Mouse (Mus musculus) spleen, adult 2 months (tissue): ENCODE data around the gene Pmm1. TPM values are rescaled to one million over a fixed set of nuclear protein-coding genes. Genes with fewer than 3 reads are reported as not detected.

Experiments
- DNase-seq, 2 experiments: peaks; one replicate each; pipeline versions ENCODE4 v3.0.0 to v3.0.0-alpha.2; 2012 to 2021; ENCODE audit warnings: low spot score in 2 of 2, low read depth in 1 of 2
- H3K27ac ChIP-seq: fragments of 200-500 bp; 2 replicates; pipeline ENCODE4 v1.5.1; 2012; ENCODE audit warnings: low read length, inconsistent platforms; ENCODE audit not compliant: insufficient read depth
- H3K27me3 ChIP-seq: fragments of 200-500 bp; 2 replicates; pipeline ENCODE4 v1.6.1; 2012; ENCODE audit warnings: mild to moderate bottlenecking, moderate library complexity, low read length, inconsistent platforms; ENCODE audit not compliant: control insufficient read depth, insufficient read depth
- H3K36me3 ChIP-seq: fragments of 200-500 bp; 2 replicates; pipeline ENCODE4 v1.6.1; 2012; ENCODE audit warnings: mild to moderate bottlenecking, low read length, inconsistent platforms; ENCODE audit not compliant: control insufficient read depth, insufficient read depth
- H3K4me1 ChIP-seq: fragments of 200-500 bp; 2 replicates; pipeline ENCODE4 v1.6.1; 2011; ENCODE audit warnings: inconsistent platforms; ENCODE audit not compliant: control insufficient read depth, insufficient read depth, insufficient read length
- H3K4me3 ChIP-seq: fragments of 200-500 bp; 2 replicates; pipeline ENCODE4 v1.5.1; 2011; ENCODE audit warnings: mild to moderate bottlenecking, inconsistent platforms; ENCODE audit not compliant: insufficient read depth, insufficient read length; ENCODE audit errors: extremely low read depth
- CTCF ChIP-seq: fragments of 200-500 bp; IDR thresholded peaks from 2 replicates; pipeline ENCODE4 v1.5.1; 2011; ENCODE audit warnings: mild to moderate bottlenecking, inconsistent platforms; ENCODE audit not compliant: insufficient read depth, insufficient read length, insufficient replicate concordance; ENCODE audit errors: extremely low read depth
- POLR2A ChIP-seq: fragments of 200-500 bp; IDR thresholded peaks from 2 replicates; pipeline ENCODE4 v1.6.1; 2011; ENCODE audit warnings: low read depth, low read length, inconsistent platforms
- WGBS: fragments of 180-500 bp; shearing (Covaris S2); methylation state at CpG from one replicate; pipeline ENCODE4 v1.1.7; 2018; 5-methylcytosine and 5-hydroxymethylcytosine counted together
- polyA plus RNA-seq: library from polyadenylated mRNA; depleted of rRNA; stranded (reverse); fragments of >200 nt; gene quantifications from 2 replicates; pipeline ENCODE4 v1.2.3, GENCODE M21; 2012; rRNA removed

The Pmm1 gene
- 18.2 and 28.1 TPM in 2 replicates for polyA plus RNA-seq

DNA sequence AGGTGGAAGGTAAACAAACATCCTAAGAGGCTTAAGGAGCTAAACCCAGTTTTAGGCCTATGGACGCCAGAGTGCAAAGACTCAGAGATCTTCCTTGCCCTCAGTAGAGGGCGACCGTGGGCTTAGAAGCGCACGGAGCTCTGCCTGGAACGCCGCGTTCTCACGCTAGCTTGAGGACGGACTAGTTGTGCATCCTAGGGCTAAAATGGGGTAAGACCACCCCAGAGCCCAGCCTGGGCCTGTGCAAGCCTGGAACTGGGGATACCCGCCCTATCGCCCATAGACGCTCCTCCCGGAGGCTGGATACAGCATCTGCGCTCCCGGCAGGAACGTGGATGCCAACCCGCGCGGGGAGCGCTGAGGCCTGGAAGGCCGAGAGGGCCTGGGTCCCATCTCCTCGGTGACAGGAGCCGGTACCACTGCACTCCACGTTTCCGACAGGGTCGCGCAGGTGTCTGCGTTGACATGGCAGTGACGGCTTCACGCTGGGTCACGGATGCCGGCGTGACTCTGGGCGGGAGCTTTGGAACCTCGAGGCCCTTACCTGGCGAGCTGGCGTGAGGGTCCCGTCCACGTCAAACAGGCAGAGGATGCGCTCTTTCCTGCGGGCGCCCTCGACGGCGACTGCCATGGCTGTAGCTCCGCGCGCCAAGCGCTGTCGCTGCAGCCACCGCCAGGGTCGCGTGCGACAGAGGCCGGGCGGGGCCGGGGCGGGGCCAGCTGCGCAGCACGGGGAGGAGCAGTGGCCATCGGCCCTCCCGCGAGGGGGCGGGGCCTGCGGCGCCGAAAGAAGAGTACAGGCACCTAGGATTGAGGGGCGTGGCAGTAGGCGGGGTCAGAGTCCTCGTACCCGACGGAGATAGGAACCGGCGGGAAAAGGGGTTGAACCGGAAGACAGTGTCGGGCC lies at the start of gene Pmm1:
Gene Pmm1 (minus strand): TSS at position 760 of the 907 bp plus-strand sequence.
- Histone ChIP-seq H3K27ac (peak within 1 kb of the TSS; percentile 35; the same call in 1 of the 2 replicates), H3K4me3 (peak within 1 kb of the TSS; percentile 66), H3K4me1 (no peaks in the 10 kb centered on the region), H3K36me3 (peaks cover 1% of the 10 kb centered on the region; the same call in 1 of the 2 replicates), H3K27me3 (no peaks in the 10 kb centered on the region)
- under 1% methylated on average over 77 of the region's 77 CpGs for WGBS
- TF ChIP-seq POLR2A: no peak
- peak; percentile 56; the same call in 1 of the 2 replicates for TF ChIP-seq CTCF
- peak; percentile 95 to 100 for DNase-seq

DNA sequence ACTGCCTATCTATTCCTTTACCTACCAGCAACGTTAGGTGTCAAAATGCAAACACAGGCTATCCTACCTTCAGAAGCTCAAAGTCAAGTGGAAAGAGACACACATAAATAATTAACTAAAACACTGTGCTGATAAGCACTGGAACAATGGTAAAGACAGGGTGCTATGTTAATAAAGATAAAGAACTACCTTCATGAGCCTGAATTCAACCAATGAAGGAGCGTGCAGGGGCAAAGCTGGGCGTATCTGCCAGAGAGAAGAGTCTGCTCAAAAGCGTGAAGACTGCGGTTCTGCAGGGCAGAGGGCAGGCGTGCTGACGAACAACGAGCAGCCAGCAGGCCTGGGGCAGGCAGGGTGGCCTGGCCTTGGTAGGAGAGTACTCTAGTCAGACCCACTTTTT lies 43.5 kb upstream of the Pmm1 start:
- H3K4me3 ChIP-seq: no peak overlapping the region
- no peak for DNase-seq
- H3K36me3 ChIP-seq: peaks cover 2% of the 10 kb centered on the region; the same call in 1 of the 2 replicates
- TF ChIP-seq POLR2A: no peak
- no peak for TF ChIP-seq CTCF
- no peak overlapping the region for H3K27ac ChIP-seq
- H3K27me3 ChIP-seq: no peaks in the 10 kb centered on the region
- no peaks in the 10 kb centered on the region for H3K4me1 ChIP-seq
- WGBS: 83% methylated on average over 8 of the region's 8 CpGs

DNA sequence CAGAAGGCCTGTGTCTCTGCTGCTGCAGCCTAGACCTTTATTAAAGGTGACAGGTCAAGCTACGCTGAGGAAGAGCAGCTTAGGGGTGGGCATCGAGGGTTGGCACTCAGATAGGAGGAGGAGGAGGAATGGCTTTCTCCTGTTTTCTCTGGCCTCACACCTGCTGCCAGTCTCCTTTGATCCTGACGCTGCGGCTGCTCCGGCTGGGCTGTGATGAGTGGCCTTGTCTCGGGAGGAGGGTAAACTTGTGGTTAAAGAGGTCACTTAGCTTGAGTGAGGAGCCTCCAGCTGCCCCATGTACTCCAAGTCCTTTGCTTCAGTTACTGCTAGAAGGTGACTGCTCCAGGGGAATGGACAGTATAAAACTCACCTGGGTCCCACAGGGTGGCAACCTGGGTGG lies 33.3 kb upstream of the Pmm1 start:
- H3K4me3 ChIP-seq: no peak overlapping the region
- WGBS: 88% methylated on average over 6 of the region's 6 CpGs

DNA sequence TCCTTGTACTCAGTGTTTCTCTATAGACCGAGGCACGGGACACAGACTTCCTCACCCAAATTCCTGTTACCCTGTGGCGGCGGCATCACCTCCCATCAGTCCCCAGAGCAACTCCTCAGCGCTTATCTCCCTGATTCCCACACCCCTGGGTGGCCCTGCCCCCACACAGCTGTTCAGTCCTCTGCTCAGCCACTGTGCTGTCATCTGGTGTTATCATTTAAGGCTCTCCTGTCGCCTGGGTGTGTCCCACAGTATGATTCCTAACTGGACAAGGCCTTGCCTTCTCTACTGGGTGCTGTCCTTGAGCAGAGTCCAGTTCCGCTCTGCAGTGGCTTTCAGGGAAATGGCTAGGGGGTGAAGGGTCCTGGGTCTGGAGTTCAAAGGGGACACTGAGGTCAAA lies 29.8 kb upstream of the Pmm1 start:
- Histone ChIP-seq H3K27ac (no peak overlapping the region), H3K4me3 (no peak overlapping the region), H3K4me1 (no peaks in the 10 kb centered on the region), H3K36me3 (0 out of 2 replicates have a peak, but pooled peaks cover 2% of the 10 kb centered on the region), H3K27me3 (no peaks in the 10 kb centered on the region)
- DNase-seq: no peak
- TF ChIP-seq CTCF: no peak
- no peak for TF ChIP-seq POLR2A
- WGBS: 45% methylated on average over 7 of the region's 7 CpGs

More for the DNA sequence above, 33.3 kb upstream of the Pmm1 start:
- no peaks in the 10 kb centered on the region for H3K4me1 ChIP-seq
- TF ChIP-seq POLR2A (no peak), CTCF (no peak)
- H3K36me3 ChIP-seq: peaks cover 12% of the 10 kb centered on the region
- no peak for DNase-seq
- H3K27me3 ChIP-seq: no peaks in the 10 kb centered on the region
- H3K27ac ChIP-seq: no peak overlapping the region

DNA sequence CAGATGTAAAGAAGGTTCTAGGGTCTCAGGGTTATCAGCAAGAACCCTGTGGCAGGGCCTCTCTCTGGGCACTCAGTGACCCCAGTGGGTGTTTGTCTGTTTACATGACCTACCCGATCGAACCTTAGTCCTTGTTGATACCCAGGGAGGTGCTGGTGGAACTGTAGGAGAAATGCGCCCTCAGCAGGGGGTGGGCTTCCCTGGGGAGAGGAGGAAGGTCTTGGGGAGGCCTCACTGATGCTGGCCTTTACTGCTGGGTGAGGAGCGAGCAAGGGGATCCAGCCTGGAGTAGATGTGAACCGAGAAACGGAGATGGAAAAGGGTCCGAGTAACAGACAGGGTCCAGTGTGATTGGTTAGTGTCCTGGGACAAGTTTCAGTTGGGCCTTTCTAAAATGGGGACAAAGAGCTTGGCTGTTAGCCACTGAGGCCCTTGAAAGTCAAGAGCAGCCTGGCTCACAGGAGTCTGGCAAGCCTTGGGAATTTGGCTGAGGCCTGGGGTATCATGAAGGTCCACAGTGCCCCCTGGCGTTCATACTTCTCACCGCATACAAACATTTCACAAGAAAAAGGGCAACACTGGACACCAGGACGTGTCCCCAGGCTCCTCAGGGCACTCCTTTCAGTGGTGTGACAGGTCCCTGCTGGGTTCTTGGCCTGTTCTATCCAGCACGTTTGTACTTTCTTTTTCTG lies 28.8 kb upstream of the Pmm1 start:
- no peak overlapping the region for H3K4me3 ChIP-seq
- 63% methylated on average over 11 of the region's 11 CpGs for WGBS
- no peaks in the 10 kb centered on the region for H3K27me3 ChIP-seq
- peak; percentile 69; the same call in 1 of the 2 replicates for TF ChIP-seq CTCF
- TF ChIP-seq POLR2A: no peak
- H3K27ac ChIP-seq: no peak overlapping the region
- peak; percentile 38 to 53 for DNase-seq
- 0 out of 2 replicates have a peak, but pooled peaks cover 2% of the 10 kb centered on the region for H3K36me3 ChIP-seq
- H3K4me1 ChIP-seq: no peaks in the 10 kb centered on the region

DNA sequence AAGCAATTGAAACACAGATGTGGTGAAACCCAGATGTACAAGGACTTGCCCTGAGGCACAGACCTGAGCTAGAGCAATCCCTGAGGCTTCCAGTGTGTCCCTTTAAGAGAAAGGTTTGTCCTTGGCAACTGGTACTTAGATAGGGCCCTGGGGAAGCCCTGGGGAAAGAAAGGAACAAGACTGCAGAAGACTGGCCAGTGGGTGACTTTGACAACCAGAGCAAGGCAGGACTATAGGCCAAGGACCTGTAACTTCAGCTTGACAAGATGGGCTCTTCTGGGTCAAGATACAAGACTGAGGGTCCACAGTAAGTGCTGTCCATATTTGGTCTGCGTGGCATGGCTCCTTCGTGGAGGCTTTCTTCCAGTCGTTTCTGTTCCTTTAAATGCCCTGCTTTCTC lies 26.9 kb upstream of the Pmm1 start, which contains the start of gene Xrcc6:
Gene Xrcc6 (plus strand): TSS at position 190 of the 400 bp plus-strand sequence.
- DNase-seq: no peak
- WGBS: 85% methylated on average over 3 of the region's 3 CpGs
- H3K27ac ChIP-seq: no peak within 1 kb of the TSS
- no peaks in the 10 kb centered on the region for H3K27me3 ChIP-seq
- no peaks in the 10 kb centered on the region for H3K4me1 ChIP-seq
- no peak within 1 kb of the TSS for H3K4me3 ChIP-seq
- no peak for TF ChIP-seq POLR2A
- no peak for TF ChIP-seq CTCF
- no peaks in the 10 kb centered on the region for H3K36me3 ChIP-seq
